Mouse (Mus musculus): ENCODE measurements around the gene Gm28043. TPM values are rescaled to one million over a fixed set of nuclear protein-coding genes. Genes with fewer than 3 reads are reported as not detected.

The Gm28043 gene
- total RNA-seq, 2 experiments from 2014 or later, result 0.94 to 7.5 TPM

- no peak for ATAC-seq (replicated peaks; ENCODE audit: poor library complexity)
Measured at GRCm38 (mm10) chr17:29619231-29619630, 4.6 kb downstream of the Gm28043 start.

GRCm38 (mm10) chr17:29623488-29623887, 8.8 kb downstream of the Gm28043 start:
- no peak for ATAC-seq (replicated peaks; ENCODE audit: poor library complexity)

- no peak for ATAC-seq (replicated peaks; ENCODE audit: poor library complexity)
Measured at GRCm38 (mm10) chr17:29627285-29627684, 12.6 kb downstream of the Gm28043 start.

GRCm38 (mm10) chr17:29628946-29629345, 14.3 kb downstream of the Gm28043 start:
- ATAC-seq (replicated peaks; ENCODE audit: poor library complexity), result no peak

- peak; percentile 50; the same call in 1 of the 2 replicates for ATAC-seq (replicated peaks; ENCODE audit: poor library complexity)
Measured at GRCm38 (mm10) chr17:29629620-29630019, 14.9 kb downstream of the Gm28043 start.

GRCm38 (mm10) chr17:29632312-29632711, 17.6 kb downstream of the Gm28043 start:
- no peak for ATAC-seq (replicated peaks; ENCODE audit: poor library complexity)

GRCm38 (mm10) chr17:29635492-29635891, 20.8 kb downstream of the Gm28043 start:
- no peak for ATAC-seq (replicated peaks; ENCODE audit: poor library complexity)

GRCm38 (mm10) chr17:29636118-29636517, 21.4 kb downstream of the Gm28043 start:
- peak; percentile 59 for ATAC-seq (replicated peaks; ENCODE audit: poor library complexity)

- ATAC-seq (replicated peaks; ENCODE audit: poor library complexity), result peak; percentile 43; the same call in 1 of the 2 replicates
Measured at GRCm38 (mm10) chr17:29637377-29637776, 22.7 kb downstream of the Gm28043 start.

- ATAC-seq (replicated peaks; ENCODE audit: poor library complexity), result peak; percentile 93
Measured at GRCm38 (mm10) chr17:29637895-29638294, 23.2 kb downstream of the Gm28043 start.

GRCm38 (mm10) chr17:29640971-29641370, 26.3 kb downstream of the Gm28043 start:
- no peak for ATAC-seq (replicated peaks; ENCODE audit: poor library complexity)

- ATAC-seq (replicated peaks; ENCODE audit: poor library complexity), result no peak
Measured at GRCm38 (mm10) chr17:29642219-29642618, 27.5 kb downstream of the Gm28043 start.

GRCm38 (mm10) chr17:29658249-29658648, 43.6 kb downstream of the Gm28043 start:
- peak; percentile 73 for ATAC-seq (replicated peaks; ENCODE audit: poor library complexity)

- ATAC-seq (replicated peaks; ENCODE audit: poor library complexity), result peak; percentile 93
Measured at GRCm38 (mm10) chr17:29660076-29660761, 45.5 kb downstream of the Gm28043 start, which contains the start of gene Cmtr1. Cmtr1 (plus strand) TSS chr17:29660595.

GRCm38 (mm10) chr17:29660762-29661391, 46.2 kb downstream of the Gm28043 start:
- peak; percentile 30 for ATAC-seq (replicated peaks; ENCODE audit: poor library complexity)

GRCm38 (mm10) chr17:29662145-29662544, 47.5 kb downstream of the Gm28043 start:
- ATAC-seq (replicated peaks; ENCODE audit: poor library complexity), result no peak

GRCm38 (mm10) chr17:29668051-29668986, 53.6 kb downstream of the Gm28043 start:
- no peak for ATAC-seq (replicated peaks; ENCODE audit: poor library complexity)

- no peak for ATAC-seq (replicated peaks; ENCODE audit: poor library complexity)
Measured at GRCm38 (mm10) chr17:29669030-29669429, 54.4 kb downstream of the Gm28043 start.

- ATAC-seq (replicated peaks; ENCODE audit: poor library complexity), result peak; percentile 69
Measured at GRCm38 (mm10) chr17:29669936-29670335, 55.3 kb downstream of the Gm28043 start.

GRCm38 (mm10) chr17:29671021-29671420, 56.3 kb downstream of the Gm28043 start:
- no peak for ATAC-seq (replicated peaks; ENCODE audit: poor library complexity)

- ATAC-seq (replicated peaks; ENCODE audit: poor library complexity), result no peak
Measured at GRCm38 (mm10) chr17:29673325-29673724, 58.6 kb downstream of the Gm28043 start.
